Mouse (Mus musculus) embryonic facial prominence, embryonic 14.5 days (tissue): ENCODE results near the gene Med19. TPM values are rescaled to one million over a fixed set of nuclear protein-coding genes. Genes with fewer than 3 reads are reported as not detected.
A peak's percentile ranks its signal among the peaks of the same experiment; 100 is the strongest.
"Not testable (repeated sequence)": the region's sequence is repeated elsewhere in the genome, so short reads cannot be mapped to it uniquely, and the experiment has no call there.

ENCODE experiments used
- ATAC-seq: fragments of 200-750 bp; cut with Nextera tagmentation; 2 replicates; pipeline ENCODE4 v1.8.0; 2017; ENCODE audit warnings: low read depth, moderate number of reproducible peaks, moderate TSS enrichment
- DNase-seq: peaks from one replicate; pipeline ENCODE4 v3.0.0-alpha.2; 2015; ENCODE audit warnings: low spot score
- H3K27ac ChIP-seq: fragments of 300-500 bp; sonication (generic); replicated peaks from 2 replicates; pipeline ENCODE4 v1.5.1; 2014; ENCODE audit warnings: low read depth, mild to moderate bottlenecking, low read length, moderate library complexity
- H3K27me3 ChIP-seq: fragments of 300-500 bp; sonication (generic); replicated peaks from 2 replicates; pipeline ENCODE4 v1.6.1; 2014; ENCODE audit warnings: low read length; ENCODE audit not compliant: control insufficient read depth, insufficient read depth
- H3K36me3 ChIP-seq: fragments of 300-500 bp; sonication (generic); 2 replicates; pipeline ENCODE4 v1.6.1; 2014; ENCODE audit warnings: low read length, mixed read lengths; ENCODE audit not compliant: control insufficient read depth, insufficient read depth
- H3K4me1 ChIP-seq: fragments of 300-500 bp; sonication (generic); 2 replicates; pipeline ENCODE4 v1.6.1; 2014; ENCODE audit warnings: antibody characterized with exemption, low read length; ENCODE audit not compliant: control insufficient read depth, insufficient read depth
- H3K4me2 ChIP-seq: fragments of 300-500 bp; sonication (generic); 2 replicates; pipeline ENCODE4 v1.6.1; 2014; ENCODE audit warnings: low read depth, mild to moderate bottlenecking, low read length, moderate library complexity, mixed read lengths
- H3K4me3 ChIP-seq: fragments of 300-500 bp; sonication (generic); 2 replicates; pipeline ENCODE4 v1.5.1; 2014; ENCODE audit warnings: low read depth, mild to moderate bottlenecking, low read length
- H3K9ac ChIP-seq: fragments of 300-500 bp; sonication (generic); 2 replicates; pipeline ENCODE4 v1.6.1; 2014; ENCODE audit warnings: low read depth, mild to moderate bottlenecking, low read length, moderate library complexity, mixed read lengths
- H3K9me3 ChIP-seq: fragments of 300-500 bp; sonication (generic); 2 replicates; pipeline ENCODE4 v1.6.1; 2016; ENCODE audit warnings: low read length; ENCODE audit not compliant: control insufficient read depth
- WGBS: fragments of 180-500 bp; shearing (Covaris S2); extraction: QIAGEN DNeasy Blood & Tissue Kit; methylation state at CpG from one replicate; pipeline ENCODE4 v1.1.7; 2014; 5-methylcytosine and 5-hydroxymethylcytosine counted together
- polyA plus RNA-seq: library from polyadenylated mRNA; unstranded; fragments of >200 nt; fragmentation: Nextera tagmentation; extraction: Ambion mirVana; gene quantifications from 2 replicates; pipeline ENCODE4 v1.2.1, GENCODE M21; 2014

Med19 gene
- polyA plus RNA-seq, 1 experiment from 2014 or later = 28.4 TPM

- no peak overlapping the region for H3K4me2 ChIP-seq
- ATAC-seq = no peak
- no peak overlapping the region for H3K9ac ChIP-seq
- no peak for DNase-seq
- no peaks in the 10 kb centered on the region for H3K36me3 ChIP-seq
- H3K27me3 ChIP-seq = no peaks in the 10 kb centered on the region
- H3K27ac ChIP-seq = no peak overlapping the region
- no peaks in the 10 kb centered on the region for H3K9me3 ChIP-seq
- H3K4me1 ChIP-seq = no peaks in the 10 kb centered on the region
- H3K4me3 ChIP-seq = no peak overlapping the region
These were observed 24.8 kb upstream of the Med19 start for GRCm38 (mm10) chr2:84653354-84653753.

DNA sequence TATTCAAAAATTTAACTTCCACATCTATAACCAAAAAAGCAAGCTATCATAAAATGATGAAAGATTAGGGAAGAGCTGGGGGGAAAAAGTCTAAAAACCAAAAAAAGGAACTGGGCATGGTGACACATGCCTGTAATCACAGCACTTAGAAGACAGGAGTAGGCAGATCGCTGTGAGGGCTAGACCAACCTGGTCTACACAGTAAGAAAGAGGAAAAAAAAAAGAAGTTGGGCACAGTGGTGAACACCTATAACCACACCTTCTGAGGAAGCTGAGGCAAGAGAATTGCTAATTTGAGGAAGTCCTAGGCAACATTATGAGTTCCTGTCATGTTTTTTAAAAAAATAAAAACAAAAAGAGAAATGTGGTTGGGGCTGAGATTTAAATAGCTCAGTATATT, 22.3 kb upstream of the Med19 start:
- H3K9ac ChIP-seq = no peak overlapping the region
- H3K36me3 ChIP-seq = no peaks in the 10 kb centered on the region
- no peak overlapping the region for H3K27ac ChIP-seq
- 58% methylated on average over 1 of the region's 1 CpGs for WGBS
- H3K4me1 ChIP-seq = no peaks in the 10 kb centered on the region
- no peak for ATAC-seq
- H3K4me3 ChIP-seq = no peak overlapping the region
- H3K4me2 ChIP-seq = no peak overlapping the region
- no peaks in the 10 kb centered on the region for H3K9me3 ChIP-seq
- no peaks in the 10 kb centered on the region for H3K27me3 ChIP-seq
- no peak for DNase-seq

DNA sequence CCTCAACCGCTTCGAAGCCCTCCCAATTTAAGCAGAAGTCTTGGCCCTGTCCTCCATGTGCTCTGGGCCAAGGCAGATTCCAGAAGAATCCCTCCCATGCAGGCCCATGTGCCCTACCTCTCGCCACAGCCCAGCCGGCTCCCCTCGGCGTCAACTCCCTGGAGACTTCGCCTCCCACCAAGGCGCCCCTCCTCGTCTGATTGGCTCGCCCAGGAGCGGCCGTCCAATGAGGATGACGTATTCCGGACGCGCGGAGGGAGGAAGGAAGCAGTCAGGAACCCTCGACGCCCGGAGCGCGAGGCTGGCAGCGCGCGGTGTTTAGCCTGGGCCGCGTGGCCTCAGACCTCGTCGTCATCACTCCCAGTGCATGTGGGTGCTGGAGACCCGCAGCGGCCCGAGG, 19.4 kb upstream of the Med19 start, which contains the start of gene Btbd18:
Gene Btbd18 (plus strand): TSS at position 274 of the 400 bp plus-strand sequence.
- ATAC-seq (no peak), DNase-seq (no peak)
- no peak within 1 kb of the TSS for H3K4me2 ChIP-seq
- no peaks in the 10 kb centered on the region for H3K9me3 ChIP-seq
- H3K27ac ChIP-seq = no peak within 1 kb of the TSS
- H3K4me3 ChIP-seq = no peak within 1 kb of the TSS
- H3K9ac ChIP-seq = no peak within 1 kb of the TSS
- H3K36me3 ChIP-seq = no peaks in the 10 kb centered on the region
- no peaks in the 10 kb centered on the region for H3K27me3 ChIP-seq
- WGBS = 94% methylated on average over 32 of the region's 32 CpGs
- H3K4me1 ChIP-seq = no peaks in the 10 kb centered on the region

GRCm38 (mm10) chr2:84660253-84660652, 17.9 kb upstream of the Med19 start:
- ATAC-seq (no peak), DNase-seq (peak; percentile 46)
- Histone ChIP-seq H3K36me3 (no peaks in the 10 kb centered on the region), H3K4me2 (no peak overlapping the region), H3K27me3 (no peaks in the 10 kb centered on the region), H3K4me3 (no peak overlapping the region), H3K27ac (no peak overlapping the region), H3K4me1 (no peaks in the 10 kb centered on the region), H3K9ac (no peak overlapping the region), H3K9me3 (no peaks in the 10 kb centered on the region)
- WGBS = 65% methylated on average over 3 of the region's 3 CpGs

DNA sequence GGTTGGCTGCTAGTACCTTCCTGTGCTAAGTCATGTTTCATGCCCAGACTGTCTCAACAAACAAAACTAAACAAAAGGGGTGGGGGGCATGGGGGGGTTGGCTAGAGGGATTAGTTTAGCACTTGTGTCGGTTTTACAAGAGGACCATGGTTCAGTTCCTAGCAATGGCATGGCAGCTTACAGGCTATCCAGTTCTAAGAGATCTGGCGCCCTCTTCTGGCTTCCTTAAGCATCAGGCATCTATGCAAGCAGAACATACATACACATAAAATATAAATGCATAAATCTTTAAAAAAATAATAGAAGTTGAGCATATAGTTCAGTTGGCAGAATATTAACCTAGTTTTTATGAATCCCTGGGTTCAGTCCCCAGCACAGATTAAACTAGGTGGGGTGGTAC, 15.3 kb upstream of the Med19 start:
- peak; percentile 64 for DNase-seq
- no peak overlapping the region for H3K4me3 ChIP-seq
- H3K9ac ChIP-seq = no peak overlapping the region
- no peak for ATAC-seq
- H3K9me3 ChIP-seq = no peaks in the 10 kb centered on the region
- H3K27me3 ChIP-seq = no peaks in the 10 kb centered on the region
- H3K36me3 ChIP-seq = 0 out of 2 replicates have a peak, but pooled peaks cover 4% of the 10 kb centered on the region
- no peak overlapping the region for H3K4me2 ChIP-seq
- H3K4me1 ChIP-seq = no peaks in the 10 kb centered on the region
- H3K27ac ChIP-seq = no peak overlapping the region
- WGBS = 25% methylated on average over 2 of the region's 2 CpGs

- Histone ChIP-seq H3K27ac (no peak overlapping the region), H3K9me3 (no peaks in the 10 kb centered on the region), H3K4me1 (peaks cover 7% of the 10 kb centered on the region), H3K4me2 (no peak overlapping the region), H3K4me3 (no peak overlapping the region), H3K27me3 (no peaks in the 10 kb centered on the region), H3K9ac (no peak overlapping the region), H3K36me3 (peaks cover 16% of the 10 kb centered on the region)
- DNase-seq = no peak
- WGBS = 60% methylated on average over 12 of the region's 12 CpGs
- no peak for ATAC-seq
These were observed 12.1 kb upstream of the Med19 start for GRCm38 (mm10) chr2:84666081-84666480.

DNA sequence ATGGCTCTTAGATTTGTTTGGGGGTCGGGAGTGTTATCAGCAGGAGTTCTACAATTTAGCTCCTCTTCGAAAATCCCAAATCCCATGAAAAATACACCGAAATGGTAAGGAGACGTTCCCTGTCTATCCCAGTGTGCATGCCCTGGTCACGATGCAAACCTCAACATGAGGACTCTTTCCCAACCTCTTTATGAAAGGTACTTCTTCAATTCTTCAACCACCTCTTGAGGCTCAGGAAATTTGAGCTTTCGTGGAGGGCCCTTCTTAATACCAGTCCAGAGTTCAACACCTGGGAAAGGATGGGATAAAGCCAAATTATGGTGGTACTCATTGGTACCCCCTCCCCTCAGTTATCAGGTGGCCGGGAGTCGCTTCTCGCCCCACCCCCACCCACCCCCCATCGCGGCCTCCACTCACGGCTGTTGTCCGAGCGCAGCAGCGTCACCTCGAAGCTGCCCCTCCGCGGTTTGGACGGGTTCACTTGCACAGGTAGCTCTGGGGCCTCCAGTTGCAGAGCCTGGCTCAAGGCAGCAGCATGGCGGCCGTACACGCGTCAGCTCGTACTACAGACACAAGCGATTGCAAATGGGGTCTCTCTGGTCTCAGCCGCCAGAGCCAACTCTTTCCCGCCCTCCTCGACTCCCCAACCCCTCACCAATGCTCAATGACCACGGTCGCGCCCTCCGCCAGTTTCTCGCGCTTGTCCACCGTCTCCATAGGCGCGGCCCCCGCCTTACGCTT, 8.2 kb upstream of the Med19 start:
- Histone ChIP-seq H3K4me3 (peak overlapping the region; percentile 98), H3K36me3 (peaks cover 39% of the 10 kb centered on the region), H3K9ac (peak overlapping the region; percentile 96), H3K4me2 (peak overlapping the region; percentile 60), H3K9me3 (no peaks in the 10 kb centered on the region), H3K27me3 (no peaks in the 10 kb centered on the region), H3K4me1 (peaks cover 7% of the 10 kb centered on the region), H3K27ac (peak overlapping the region; percentile 93)
- DNase-seq (peak; percentile 49), ATAC-seq (peak; percentile 78)
- 4% methylated on average over 28 of the region's 39 CpGs for WGBS

DNA sequence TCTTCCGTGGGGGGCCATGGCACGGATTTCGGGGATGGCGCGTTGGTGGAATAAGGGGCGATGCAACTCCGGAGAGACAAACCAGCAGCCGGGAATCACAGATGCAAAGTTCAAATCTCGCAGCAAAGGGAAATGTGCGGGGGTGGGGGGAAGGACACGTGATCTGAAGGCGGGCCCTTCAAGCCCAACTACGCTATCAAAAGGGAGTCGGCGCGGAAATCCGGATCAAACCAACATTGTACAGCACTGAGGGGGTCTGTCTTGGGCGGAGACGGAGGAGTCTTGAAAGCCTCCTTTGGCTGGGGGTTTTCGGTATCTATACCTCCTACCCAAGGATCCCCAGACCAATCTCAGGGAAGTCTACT, 7.7 kb upstream of the Med19 start, which contains the start of gene Selenoh:
Gene Selenoh (minus strand): TSS at position 202 of the 365 bp plus-strand sequence.
- H3K9me3 ChIP-seq = no peaks in the 10 kb centered on the region
- H3K9ac ChIP-seq = peak within 1 kb of the TSS; percentile 96
- WGBS = under 1% methylated on average over 20 of the region's 20 CpGs
- peaks cover 7% of the 10 kb centered on the region for H3K4me1 ChIP-seq
- H3K36me3 ChIP-seq = peaks cover 42% of the 10 kb centered on the region
- no peaks in the 10 kb centered on the region for H3K27me3 ChIP-seq
- peak; percentile 98 for ATAC-seq
- peak within 1 kb of the TSS; percentile 60 for H3K4me2 ChIP-seq
- peak within 1 kb of the TSS; percentile 98 for H3K4me3 ChIP-seq
- H3K27ac ChIP-seq = peak within 1 kb of the TSS; percentile 93
- peak; percentile 98 for DNase-seq

- H3K4me3 ChIP-seq, H3K4me1 ChIP-seq, H3K9me3 ChIP-seq, ATAC-seq, H3K9ac ChIP-seq, DNase-seq, H3K27me3 ChIP-seq: not testable (repeated sequence)
- Histone ChIP-seq H3K27ac (0 out of 2 replicates have a peak overlapping the region, but pooled peaks have one; percentile 93), H3K4me2 (peak overlapping the region; percentile 60; the same call in 1 of the 2 replicates), H3K36me3 (peaks cover 42% of the 10 kb centered on the region)
- WGBS = 49% methylated on average over 4 of the region's 5 CpGs
These were observed 6.7 kb upstream of the Med19 start for GRCm38 (mm10) chr2:84671535-84671934.
